Mouse (Mus musculus): ENCODE data around the gene Gdf5.

Gdf5 gene

GRCm38 (mm10) chr2:155945124-155945523, at the start of gene Gdf5:
TSS of gene Gdf5 (minus strand) at chr2:155945367.
- DNase-seq: no peak

GRCm38 (mm10) chr2:155991863-155992321, 46.7 kb upstream of the Gdf5 start:
- peak; percentile 83 for DNase-seq

- no peak for DNase-seq
Measured at GRCm38 (mm10) chr2:155991151-155991550, 46.0 kb upstream of the Gdf5 start.

GRCm38 (mm10) chr2:155989085-155989484, 43.9 kb upstream of the Gdf5 start:
- DNase-seq: no peak

- no peak for DNase-seq
Measured at GRCm38 (mm10) chr2:155987131-155987530, 42.0 kb upstream of the Gdf5 start.

GRCm38 (mm10) chr2:155985776-155986175, 40.6 kb upstream of the Gdf5 start:
- DNase-seq: no peak

GRCm38 (mm10) chr2:155979328-155979991, 34.3 kb upstream of the Gdf5 start:
- DNase-seq: peak; percentile 48

- no peak for DNase-seq
Measured at GRCm38 (mm10) chr2:155974087-155974731, 29.0 kb upstream of the Gdf5 start.

- no peak for DNase-seq
Measured at GRCm38 (mm10) chr2:155973348-155973747, 28.2 kb upstream of the Gdf5 start.

- peak; percentile 52 for DNase-seq
Measured at GRCm38 (mm10) chr2:155962991-155963390, 17.8 kb upstream of the Gdf5 start.

GRCm38 (mm10) chr2:155961862-155962261, 16.7 kb upstream of the Gdf5 start:
- DNase-seq: no peak

- peak; percentile 76 for DNase-seq
Measured at GRCm38 (mm10) chr2:155959981-155960380, 14.8 kb upstream of the Gdf5 start.

- peak; percentile 94 for DNase-seq
Measured at GRCm38 (mm10) chr2:155956134-155957059, 11.2 kb upstream of the Gdf5 start, which contains the start of gene Cep250. TSS of gene Cep250 (plus strand) at chr2:155956458.

GRCm38 (mm10) chr2:155952006-155952405, 6.8 kb upstream of the Gdf5 start:
- DNase-seq: peak; percentile 89

- DNase-seq: no peak
Measured at GRCm38 (mm10) chr2:155949362-155949761, 4.2 kb upstream of the Gdf5 start.

- DNase-seq: no peak
Measured at GRCm38 (mm10) chr2:155947390-155948002, 2.3 kb upstream of the Gdf5 start.

- no peak for DNase-seq
Measured at GRCm38 (mm10) chr2:155946499-155946898, 1.3 kb upstream of the Gdf5 start.

GRCm38 (mm10) chr2:155946069-155946468, 902 bp upstream of the Gdf5 start:
- DNase-seq: peak; percentile 63

GRCm38 (mm10) chr2:155945580-155945979, 413 bp upstream of the Gdf5 start:
- DNase-seq: no peak

GRCm38 (mm10) chr2:155944685-155945084, 482 bp downstream of the Gdf5 start:
- DNase-seq: no peak

- no peak for DNase-seq
Measured at GRCm38 (mm10) chr2:155943463-155943862, 1.7 kb downstream of the Gdf5 start.

GRCm38 (mm10) chr2:155941697-155942442, 3.3 kb downstream of the Gdf5 start:
- DNase-seq: no peak

Data from kidney, adult 9 months (tissue).